Mouse (Mus musculus) embryonic facial prominence, embryonic 15.5 days (tissue): ENCODE measurements at regions not wholly inside any gene's neighbourhood (a gene's known extent, or its start where the extent isn't known, plus 50 kb on each side); places are given as distances from the start of the nearest gene placed in this dataset.

Experiments
- ATAC-seq: fragments of 200-750 bp; cut with Nextera tagmentation; 2 replicates; pipeline ENCODE4 v1.8.0; 2017; ENCODE audit warnings: low read depth, moderate TSS enrichment; ENCODE audit not compliant: insufficient number of reproducible peaks, low FRiP score, low TSS enrichment
- H3K27ac ChIP-seq: fragments of 300-500 bp; sonication (generic); replicated peaks from 2 replicates; pipeline ENCODE4 v1.5.1; 2015; ENCODE audit warnings: mild to moderate bottlenecking, inconsistent platforms
- H3K27me3 ChIP-seq: fragments of 300-500 bp; sonication (generic); 2 replicates; pipeline ENCODE4 v1.6.1; 2015; ENCODE audit warnings: inconsistent platforms
- H3K36me3 ChIP-seq: fragments of 300-500 bp; sonication (generic); 2 replicates; pipeline ENCODE4 v1.6.1; 2015; ENCODE audit warnings: mild to moderate bottlenecking, inconsistent platforms
- H3K4me1 ChIP-seq: fragments of 300-500 bp; sonication (generic); 2 replicates; pipeline ENCODE4 v1.6.1; 2015; ENCODE audit warnings: inconsistent platforms
- H3K4me2 ChIP-seq: fragments of 300-500 bp; sonication (generic); replicated peaks from 2 replicates; pipeline ENCODE4 v1.6.1; 2015; ENCODE audit warnings: mild to moderate bottlenecking, inconsistent platforms
- H3K4me3 ChIP-seq: fragments of 300-500 bp; sonication (generic); replicated peaks from 2 replicates; pipeline ENCODE4 v1.5.1; 2015; ENCODE audit warnings: mild to moderate bottlenecking, inconsistent platforms
- H3K9ac ChIP-seq: fragments of 300-500 bp; sonication (generic); 2 replicates; pipeline ENCODE4 v1.6.1; 2015; ENCODE audit warnings: inconsistent platforms
- H3K9me3 ChIP-seq: fragments of 300-500 bp; sonication (generic); replicated peaks from 2 replicates; pipeline ENCODE4 v1.6.1; 2016; ENCODE audit warnings: inconsistent platforms
- WGBS: fragments of 180-500 bp; shearing (Covaris S2); methylation state at CpG from one replicate; pipeline ENCODE4 v1.1.7; 2015; 5-methylcytosine and 5-hydroxymethylcytosine counted together

DNA sequence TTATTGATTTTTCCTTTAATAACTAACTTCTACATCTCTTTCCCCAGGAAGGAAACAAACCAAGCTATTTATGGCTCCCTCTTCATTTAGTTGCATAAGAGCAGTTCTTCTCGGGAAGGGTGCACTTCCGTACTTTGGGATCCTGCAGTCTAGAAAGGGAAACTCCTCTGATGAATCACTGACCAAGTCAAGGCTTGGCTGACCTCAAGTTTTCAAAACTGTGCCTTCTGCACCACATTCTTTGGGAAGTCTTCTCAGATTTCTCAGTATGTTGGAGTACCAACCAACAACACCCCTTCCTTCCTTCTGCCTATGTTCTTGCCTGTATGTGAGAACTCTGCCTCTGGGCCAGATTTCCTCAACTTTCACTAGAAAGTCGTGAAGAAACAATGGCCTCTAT lies 1452.6 kb downstream of the Gsdmc2 start:
- no peak overlapping the region for H3K27ac ChIP-seq
- H3K9ac ChIP-seq, result no peak overlapping the region
- H3K4me3 ChIP-seq, result no peak overlapping the region
- no peaks in the 10 kb centered on the region for H3K36me3 ChIP-seq
- H3K4me1 ChIP-seq, result no peaks in the 10 kb centered on the region
- WGBS, result 66% methylated on average over 3 of the region's 3 CpGs
- no peaks in the 10 kb centered on the region for H3K27me3 ChIP-seq
- H3K4me2 ChIP-seq, result no peak overlapping the region
- H3K9me3 ChIP-seq, result no peaks in the 10 kb centered on the region
- no peak for ATAC-seq

DNA sequence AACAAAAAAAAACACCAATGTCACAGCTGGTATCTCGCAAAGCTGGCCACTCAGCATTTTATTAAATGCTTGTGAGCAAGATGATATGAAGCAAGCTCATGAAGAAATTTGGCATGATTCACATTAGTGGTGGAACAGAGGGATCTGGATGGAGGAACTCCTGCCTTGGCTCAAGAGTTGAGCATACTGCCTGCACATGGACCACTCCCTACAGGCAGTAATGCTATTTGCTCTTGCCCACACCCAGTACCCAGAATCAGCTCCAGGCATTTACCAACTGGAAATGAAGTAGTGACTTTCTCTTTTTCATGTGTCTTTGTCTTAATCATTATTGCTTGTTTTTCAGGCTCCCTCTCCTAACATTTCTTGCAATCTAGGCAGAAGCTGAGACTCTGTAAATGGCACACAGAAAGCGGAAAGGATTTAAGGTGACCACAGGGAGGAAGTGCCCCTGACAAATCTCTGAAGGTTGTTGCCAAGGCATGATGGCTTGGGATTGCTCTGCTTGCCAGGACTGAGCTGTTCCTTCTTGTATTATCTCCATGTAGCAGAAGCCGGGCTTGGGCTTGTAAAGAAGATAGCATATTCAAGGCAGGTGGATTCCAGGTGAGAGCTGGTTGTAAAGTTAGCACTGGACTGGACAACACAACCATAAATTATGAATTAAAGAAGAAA lies 1455.4 kb downstream of the Gsdmc2 start:
- ATAC-seq, result no peak
- Histone ChIP-seq H3K27me3 (no peaks in the 10 kb centered on the region), H3K9me3 (no peaks in the 10 kb centered on the region), H3K27ac (no peak overlapping the region), H3K4me1 (no peaks in the 10 kb centered on the region), H3K9ac (no peak overlapping the region), H3K36me3 (no peaks in the 10 kb centered on the region), H3K4me2 (no peak overlapping the region), H3K4me3 (no peak overlapping the region)
- 91% methylated on average over 3 of the region's 3 CpGs for WGBS

DNA sequence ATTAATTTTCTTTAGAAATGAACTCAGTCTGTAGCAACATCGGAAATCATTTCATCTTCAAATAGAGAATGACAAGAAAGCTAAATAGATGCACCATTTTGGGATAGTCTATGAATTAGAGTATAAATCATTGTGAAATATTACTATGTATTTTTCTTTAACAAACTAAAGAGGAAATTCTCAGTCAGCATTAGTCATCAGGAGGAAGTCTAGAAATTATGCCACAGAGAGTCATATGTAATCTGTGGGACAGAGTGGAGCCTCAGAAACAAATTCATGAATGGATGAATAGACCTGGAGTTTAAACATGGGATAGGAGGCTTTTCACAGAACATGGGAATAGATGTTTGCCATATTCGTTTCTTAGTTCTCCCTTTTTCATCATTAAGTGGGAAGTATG lies 1459.4 kb upstream of the A1bg start:
- WGBS, result 76% methylated on average over 2 of the region's 2 CpGs
- Histone ChIP-seq H3K9ac (no peak overlapping the region), H3K27me3 (no peaks in the 10 kb centered on the region), H3K9me3 (no peaks in the 10 kb centered on the region), H3K36me3 (no peaks in the 10 kb centered on the region), H3K27ac (no peak overlapping the region), H3K4me2 (no peak overlapping the region), H3K4me1 (no peaks in the 10 kb centered on the region), H3K4me3 (no peak overlapping the region)
- ATAC-seq, result no peak

DNA sequence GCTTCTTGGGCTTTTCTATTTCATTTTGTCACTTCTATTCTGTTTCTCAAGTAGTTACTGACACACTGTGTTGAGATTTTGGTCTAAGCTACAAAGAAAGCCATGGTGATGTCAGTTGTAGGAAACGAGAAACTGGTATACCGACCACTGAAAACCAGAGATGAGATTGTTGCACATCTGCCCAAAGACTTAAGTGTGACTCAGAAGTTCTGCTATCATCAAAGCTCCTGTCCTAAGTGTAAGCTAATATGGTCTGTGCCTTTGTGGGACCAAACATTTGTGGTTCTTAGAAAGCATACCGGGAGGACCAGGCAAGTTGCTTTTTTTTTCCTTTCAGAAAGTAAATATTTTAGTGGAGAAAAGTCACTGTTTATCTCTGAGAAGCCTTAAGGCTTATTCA lies 1451.8 kb upstream of the A1bg start:
- no peaks in the 10 kb centered on the region for H3K9me3 ChIP-seq
- no peak overlapping the region for H3K4me3 ChIP-seq
- no peaks in the 10 kb centered on the region for H3K27me3 ChIP-seq
- no peak overlapping the region for H3K4me2 ChIP-seq
- 80% methylated on average over 3 of the region's 3 CpGs for WGBS
- H3K4me1 ChIP-seq, result no peaks in the 10 kb centered on the region
- no peak for ATAC-seq
- no peak overlapping the region for H3K27ac ChIP-seq
- no peak overlapping the region for H3K9ac ChIP-seq
- H3K36me3 ChIP-seq, result no peaks in the 10 kb centered on the region

DNA sequence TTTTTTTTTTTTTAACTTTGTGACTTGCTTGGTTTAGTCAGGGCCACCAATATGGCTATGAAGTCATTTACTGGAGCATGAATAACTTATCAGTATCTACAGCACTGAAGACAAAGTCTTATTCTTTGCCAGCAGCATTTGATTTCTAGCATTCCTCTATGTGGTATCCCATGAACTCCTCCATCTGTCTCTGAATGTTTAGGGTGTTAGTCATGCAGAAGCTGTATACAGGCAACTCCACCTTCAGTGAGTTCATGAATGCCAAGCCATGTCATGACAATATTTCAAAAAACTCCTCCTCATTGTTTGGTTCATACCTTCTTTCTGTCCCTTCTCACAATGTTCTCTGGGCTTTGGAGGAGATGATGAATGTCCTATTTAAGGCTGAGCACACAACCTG lies 1438.4 kb upstream of the A1bg start:
- H3K4me3 ChIP-seq, result no peak overlapping the region
- no peaks in the 10 kb centered on the region for H3K27me3 ChIP-seq
- H3K9ac ChIP-seq, result no peak overlapping the region
- no peaks in the 10 kb centered on the region for H3K36me3 ChIP-seq
- H3K4me2 ChIP-seq, result no peak overlapping the region
- ATAC-seq, result no peak
- H3K27ac ChIP-seq, result no peak overlapping the region
- no peaks in the 10 kb centered on the region for H3K4me1 ChIP-seq
- H3K9me3 ChIP-seq, result no peaks in the 10 kb centered on the region

DNA sequence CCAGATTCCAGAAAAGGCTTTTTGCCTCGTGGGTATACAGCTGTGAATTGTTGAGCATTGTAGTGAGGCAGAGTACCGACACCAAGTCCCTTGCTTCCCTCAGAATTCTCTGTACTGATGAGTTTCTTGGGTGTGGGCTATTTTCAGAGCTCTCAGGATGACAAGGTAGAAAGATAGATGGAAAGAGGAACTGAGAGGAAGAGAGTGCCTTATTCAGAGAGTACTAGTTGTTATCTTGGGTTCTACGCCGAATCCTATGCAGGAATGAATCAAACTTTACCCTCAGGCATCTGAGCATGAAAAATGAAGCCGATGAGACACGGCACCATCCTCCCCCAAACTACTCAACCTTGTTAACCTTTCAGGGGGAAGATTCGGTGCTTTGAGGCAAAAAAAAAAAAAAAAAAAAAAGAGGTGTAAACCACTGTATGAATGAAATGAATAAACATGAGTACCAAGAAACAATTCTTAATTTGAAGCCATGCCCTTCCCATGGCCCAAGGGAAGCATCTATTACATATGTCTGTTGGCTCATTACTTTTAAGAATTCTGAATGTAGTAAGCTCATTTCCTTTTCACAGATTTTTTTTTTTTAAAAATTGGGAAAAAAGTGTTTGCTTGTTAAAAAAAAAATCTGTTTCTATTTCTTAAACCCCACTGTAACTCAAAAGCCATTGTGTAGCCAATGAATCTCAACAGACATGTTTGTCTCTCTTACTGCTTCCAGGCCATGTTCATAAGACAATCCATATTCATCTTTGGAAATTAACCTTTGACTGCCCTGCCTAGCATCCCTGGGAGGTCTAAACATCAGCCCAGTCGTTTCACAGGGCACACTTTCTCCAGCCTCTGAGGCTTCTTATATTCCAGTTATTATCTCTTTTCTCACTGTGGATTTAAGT lies 1435.8 kb upstream of the A1bg start:
- H3K27ac ChIP-seq, result no peak overlapping the region
- no peak overlapping the region for H3K4me3 ChIP-seq
- H3K4me1 ChIP-seq, result no peaks in the 10 kb centered on the region
- no peaks in the 10 kb centered on the region for H3K9me3 ChIP-seq
- H3K9ac ChIP-seq, result no peak overlapping the region
- H3K27me3 ChIP-seq, result no peaks in the 10 kb centered on the region
- H3K36me3 ChIP-seq, result no peaks in the 10 kb centered on the region
- ATAC-seq, result no peak
- no peak overlapping the region for H3K4me2 ChIP-seq
- WGBS, result 47% methylated on average over 8 of the region's 8 CpGs

DNA sequence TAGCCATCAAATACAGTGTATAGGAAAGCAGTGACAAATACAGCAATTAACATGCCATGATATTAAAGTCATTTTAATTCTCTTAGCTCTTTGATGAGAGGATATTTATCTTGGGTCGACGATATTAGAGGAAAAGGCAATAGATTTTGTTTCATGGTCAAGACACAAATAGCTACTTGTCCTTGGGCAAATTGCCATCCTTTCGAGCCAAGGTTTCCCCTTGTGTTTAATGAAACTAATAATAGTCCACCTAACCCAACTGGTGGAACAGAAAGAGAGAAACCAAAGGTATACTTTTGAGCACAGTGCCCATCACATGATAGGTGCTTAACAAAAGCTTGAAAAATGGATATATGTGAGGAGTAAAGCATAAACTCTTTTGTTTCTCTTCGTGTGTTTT lies 1431.0 kb upstream of the A1bg start:
- no peak for ATAC-seq
- Histone ChIP-seq H3K9me3 (no peaks in the 10 kb centered on the region), H3K4me3 (no peak overlapping the region), H3K4me1 (no peaks in the 10 kb centered on the region), H3K9ac (no peak overlapping the region), H3K4me2 (no peak overlapping the region), H3K27me3 (no peaks in the 10 kb centered on the region), H3K27ac (no peak overlapping the region), H3K36me3 (no peaks in the 10 kb centered on the region)
- WGBS, result 76% methylated on average over 4 of the region's 4 CpGs

DNA sequence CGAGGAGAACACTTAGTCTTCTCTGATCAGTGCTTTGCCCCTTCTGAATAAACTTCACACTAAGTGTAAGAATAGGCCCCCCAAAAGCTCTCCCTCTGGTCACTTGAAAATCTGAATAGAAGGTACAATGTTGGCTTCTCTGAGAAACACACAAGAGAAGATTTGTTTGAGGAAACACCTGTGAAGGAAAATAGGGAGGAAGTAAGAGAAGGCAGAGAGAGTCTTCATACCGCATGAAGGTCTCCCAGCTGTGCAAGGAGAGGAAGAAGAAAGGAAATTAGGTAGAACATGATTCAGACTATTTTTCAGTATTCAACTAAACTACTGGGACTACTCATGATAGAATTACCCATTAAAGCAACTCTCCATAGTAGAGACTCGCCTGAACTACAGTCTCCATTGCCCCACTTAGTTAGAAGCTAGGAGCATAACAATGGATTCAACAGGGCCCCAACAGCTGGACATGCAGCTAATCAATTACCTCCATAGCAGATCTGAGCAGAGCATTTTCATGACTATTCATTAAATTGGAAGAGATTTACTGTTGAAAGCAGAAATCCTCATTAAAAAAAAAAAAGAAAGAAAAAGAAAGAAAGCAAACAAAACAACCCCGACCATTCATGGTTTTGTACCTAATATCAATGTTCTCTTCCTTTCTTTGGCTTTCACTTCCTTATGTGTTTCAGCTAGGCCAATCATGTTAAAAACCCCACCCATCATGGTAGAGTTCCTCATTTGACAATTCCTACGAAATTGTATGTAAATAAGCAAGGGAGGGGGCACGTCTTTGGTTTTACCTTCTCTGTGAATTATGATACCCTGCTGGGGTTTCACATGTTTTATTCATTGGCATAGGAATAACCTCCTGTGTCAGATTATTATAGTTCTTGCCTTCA lies 1428.3 kb upstream of the A1bg start:
- Histone ChIP-seq H3K36me3 (no peaks in the 10 kb centered on the region), H3K4me1 (no peaks in the 10 kb centered on the region)
- WGBS, result 79% methylated on average over 6 of the region's 6 CpGs

DNA sequence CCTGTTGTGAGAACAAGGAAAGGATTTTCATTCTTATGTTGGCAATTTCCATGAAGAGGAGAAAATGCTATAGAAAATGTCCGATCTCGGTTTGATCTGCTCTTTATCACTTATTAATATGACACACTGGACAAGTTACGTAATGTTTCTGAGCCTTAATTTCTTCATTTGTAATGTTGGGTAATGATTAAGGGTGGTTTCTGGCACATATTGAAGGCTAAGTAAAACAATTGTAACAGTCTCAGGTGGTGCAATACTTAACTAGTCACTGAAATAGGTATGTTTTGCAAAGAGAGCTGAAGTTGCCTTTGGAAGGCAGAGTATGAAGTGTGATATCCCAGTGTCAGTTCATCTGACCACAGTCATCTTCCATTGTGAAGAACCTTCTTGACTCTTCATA lies 1427.2 kb upstream of the A1bg start:
- H3K4me2 ChIP-seq, result no peak overlapping the region
- no peaks in the 10 kb centered on the region for H3K9me3 ChIP-seq

More for the DNA sequence above, 1428.3 kb upstream of the A1bg start:
- Histone ChIP-seq H3K27me3 (no peaks in the 10 kb centered on the region), H3K4me3 (no peak overlapping the region), H3K9me3 (no peaks in the 10 kb centered on the region), H3K27ac (no peak overlapping the region), H3K4me2 (no peak overlapping the region), H3K9ac (no peak overlapping the region)
- ATAC-seq, result no peak

DNA sequence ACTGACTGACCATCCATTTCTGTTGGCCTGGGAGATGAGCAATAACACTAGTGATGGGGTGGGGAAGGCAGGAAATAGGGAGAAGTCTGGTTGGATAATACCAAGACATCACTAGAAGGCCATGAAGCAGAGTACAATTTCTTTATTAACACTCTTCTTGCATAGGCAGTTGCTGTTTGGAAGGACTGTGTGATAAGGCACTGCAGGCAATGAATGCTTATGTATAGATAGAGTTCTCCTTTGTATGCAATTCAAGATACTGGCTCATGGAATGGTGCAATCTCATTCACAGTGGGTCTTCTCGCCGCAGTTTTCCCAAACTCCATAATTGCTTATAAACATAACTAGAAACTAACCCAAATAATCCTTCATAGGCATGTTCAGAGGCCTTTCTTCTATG lies 1426.1 kb upstream of the A1bg start:
- Histone ChIP-seq H3K9me3 (no peaks in the 10 kb centered on the region), H3K27me3 (no peaks in the 10 kb centered on the region), H3K4me2 (no peak overlapping the region), H3K27ac (no peak overlapping the region), H3K9ac (no peak overlapping the region), H3K4me1 (no peaks in the 10 kb centered on the region), H3K4me3 (no peak overlapping the region), H3K36me3 (no peaks in the 10 kb centered on the region)
- no peak for ATAC-seq
- WGBS, result 91% methylated on average over 2 of the region's 2 CpGs

More for the DNA sequence above, 1427.2 kb upstream of the A1bg start:
- no peak for ATAC-seq
- no peak overlapping the region for H3K4me3 ChIP-seq
- no peak overlapping the region for H3K27ac ChIP-seq
- no peak overlapping the region for H3K9ac ChIP-seq
- H3K27me3 ChIP-seq, result no peaks in the 10 kb centered on the region
- WGBS, result 92% methylated on average over 3 of the region's 3 CpGs
- no peaks in the 10 kb centered on the region for H3K36me3 ChIP-seq
- no peaks in the 10 kb centered on the region for H3K4me1 ChIP-seq

DNA sequence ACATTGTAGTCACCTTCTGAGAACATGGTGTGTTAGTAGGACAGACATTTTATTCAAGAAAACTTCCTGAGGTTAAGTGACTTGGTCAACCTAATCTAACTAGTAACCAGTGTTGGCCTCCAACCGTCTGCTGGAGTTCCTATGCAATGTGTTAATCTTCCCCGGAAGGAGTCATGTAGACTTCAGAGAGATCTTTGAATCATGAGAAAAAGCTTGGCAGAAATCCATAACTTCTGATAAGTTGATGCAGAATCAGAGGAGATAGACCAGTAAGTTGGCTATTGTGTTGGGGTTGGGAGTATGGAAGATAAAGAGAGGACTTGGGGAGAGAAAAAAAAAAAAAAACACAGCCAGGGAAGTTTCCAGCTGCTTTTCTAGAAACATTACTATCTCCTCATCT lies 1424.9 kb upstream of the A1bg start:
- 85% methylated on average over 2 of the region's 2 CpGs for WGBS

More for the DNA sequence above, 1424.9 kb upstream of the A1bg start:
- no peaks in the 10 kb centered on the region for H3K27me3 ChIP-seq
- no peak for ATAC-seq
- H3K9ac ChIP-seq, result no peak overlapping the region
- no peak overlapping the region for H3K4me3 ChIP-seq
- H3K9me3 ChIP-seq, result no peaks in the 10 kb centered on the region
- no peak overlapping the region for H3K27ac ChIP-seq
- H3K36me3 ChIP-seq, result no peaks in the 10 kb centered on the region
- H3K4me1 ChIP-seq, result no peaks in the 10 kb centered on the region
- H3K4me2 ChIP-seq, result no peak overlapping the region
